Comparison of ENCODE assay signal across 9 mouse cellular contexts in genomic region chr11:77931541-77932433, GRCm38 (mm10). TPM values are rescaled to one million over a fixed set of nuclear protein-coding genes. Genes with fewer than 3 reads are reported as not detected.
A peak's percentile ranks its signal among the peaks of the same experiment; 100 is the strongest.
DNase-seq lines count a peak whose midpoint lies in the region; ATAC-seq and TF ChIP-seq lines count a peak whose summit lies in the region.
"Had no signal": no experiment of that assay in that cellular context is flagged by ENCODE, and none has a peak within 500 bp of the region (broad histone marks: within the 10 kb centered on the region; RNA-seq: fewer than 3 reads in every experiment).

No protein-coding gene starts in this region.

- H3K9ac ChIP-seq in lung, postnatal 0 days (replicated peaks; ENCODE audit: low read depth) = no peak overlapping the region
- no peak overlapping the region for H3K9ac ChIP-seq in limb, embryonic 13.5 days
- H3K9ac ChIP-seq in stomach, embryonic 15.5 days = no peak overlapping the region

- H3K27me3 ChIP-seq in cerebellum, adult 2 months (ENCODE audit: control insufficient read depth, insufficient read depth, low read length) = no peaks in the 10 kb centered on the region
- peaks cover 51% of the 10 kb centered on the region for H3K27me3 ChIP-seq in lung, postnatal 0 days (replicated peaks; ENCODE audit: insufficient read depth, low read length)
- H3K27me3 ChIP-seq in limb, embryonic 13.5 days = peaks cover 90% of the 10 kb centered on the region
- peaks cover 68% of the 10 kb centered on the region for H3K27me3 ChIP-seq in stomach, embryonic 15.5 days (replicated peaks)

- peak overlapping the region; percentile 96; the same call in 1 of the 2 replicates for H3K27ac ChIP-seq in cerebellum, adult 2 months (ENCODE audit: insufficient read depth, low read length)
- H3K27ac ChIP-seq in lung, postnatal 0 days (ENCODE audit: low read length) = no peak overlapping the region
- H3K27ac ChIP-seq in limb, embryonic 13.5 days = no peak overlapping the region
- no peak overlapping the region for H3K27ac ChIP-seq in stomach, embryonic 15.5 days

- no peak for TF ChIP-seq CTCF in cerebellum, adult 2 months (IDR thresholded peaks at IDR 0.05; ENCODE audit: borderline replicate concordance, insufficient read depth, low read depth, low read length)
- TF ChIP-seq CTCF in lung, postnatal 0 days (IDR thresholded peaks at IDR 0.05) = no peak

- peaks cover 34% of the 10 kb centered on the region for H3K4me1 ChIP-seq in cerebellum, adult 2 months (ENCODE audit: control insufficient read depth, insufficient read depth, low read length)
- H3K4me1 ChIP-seq in lung, postnatal 0 days (ENCODE audit: insufficient read depth, low read depth, low read length) = 0 out of 2 replicates have a peak, but pooled peaks cover 5% of the 10 kb centered on the region
- peaks cover 21% of the 10 kb centered on the region for H3K4me1 ChIP-seq in limb, embryonic 13.5 days
- peaks cover 10% of the 10 kb centered on the region for H3K4me1 ChIP-seq in stomach, embryonic 15.5 days

- WGBS in cerebellum, adult 2 months = 6% methylated on average over 41 of the region's 41 CpGs
- WGBS in lung, postnatal 0 days = 2% methylated on average over 38 of the region's 41 CpGs
- 1% methylated on average over 41 of the region's 41 CpGs for WGBS in limb, embryonic 13.5 days
- WGBS in stomach, embryonic 15.5 days = 2% methylated on average over 41 of the region's 41 CpGs

- no peak for ATAC-seq in lung, postnatal 0 days
- ATAC-seq in limb, embryonic 13.5 days (ENCODE audit: low FRiP score, low read depth) = no peak
- ATAC-seq in stomach, embryonic 15.5 days (ENCODE audit: insufficient read depth, low FRiP score, low read depth) = no peak

- TF ChIP-seq POLR2A in cerebellum, adult 2 months (IDR thresholded peaks at IDR 0.05; ENCODE audit: borderline replicate concordance, insufficient read depth, low read length) = no peak

- H3K4me2 ChIP-seq in lung, postnatal 0 days (replicated peaks; ENCODE audit: low read depth, low read length) = peak overlapping the region; percentile 75
- peak overlapping the region; percentile 91 for H3K4me2 ChIP-seq in limb, embryonic 13.5 days (replicated peaks)
- peak overlapping the region; percentile 91 for H3K4me2 ChIP-seq in stomach, embryonic 15.5 days

- no peak for TF ChIP-seq EP300 in lung, postnatal 0 days (IDR thresholded peaks at IDR 0.05)

- no peaks in the 10 kb centered on the region for H3K36me3 ChIP-seq in lung, postnatal 0 days (ENCODE audit: insufficient read depth, low read length)
- no peaks in the 10 kb centered on the region for H3K36me3 ChIP-seq in limb, embryonic 13.5 days
- H3K36me3 ChIP-seq in stomach, embryonic 15.5 days = no peaks in the 10 kb centered on the region

- no peaks in the 10 kb centered on the region for H3K9me3 ChIP-seq in lung, postnatal 0 days (ENCODE audit: low read length)
- H3K9me3 ChIP-seq in limb, embryonic 13.5 days = no peaks in the 10 kb centered on the region
- no peaks in the 10 kb centered on the region for H3K9me3 ChIP-seq in stomach, embryonic 15.5 days

- peak overlapping the region; percentile 76 for H3K4me3 ChIP-seq in cerebellum, adult 2 months (replicated peaks; ENCODE audit: insufficient read depth, low read depth, low read length)
- H3K4me3 ChIP-seq in lung, postnatal 0 days (ENCODE audit: low read depth, low read length) = peak overlapping the region; percentile 38
- H3K4me3 ChIP-seq in limb, embryonic 13.5 days = peak overlapping the region; percentile 53
- H3K4me3 ChIP-seq in stomach, embryonic 15.5 days (replicated peaks) = peak overlapping the region; percentile 38

- peak; percentile 37 to 56 for DNase-seq in cerebellum, adult 2 months
- no peak for DNase-seq in cerebellum, adult 11-12 months
- no peak for DNase-seq in lung, postnatal 0 days (ENCODE audit: low spot score)
- no peak for DNase-seq in lung, postnatal 14 days
- no peak for DNase-seq in right cerebral cortex, postnatal 14 days
- DNase-seq in gastrocnemius, adult 18-20 months (ENCODE audit: low spot score) = no peak
- DNase-seq: lung, postnatal 36 days had no signal

RNA-seq across cellular contexts. Expression of gene Sez6, which starts 1.2 kb away (rescaled TPM):
- polyA plus RNA-seq in cerebellum, adult 2 months (2012; rRNA removed) = 71.0 and 76.9 TPM in 2 replicates
- 0.04 and 0.06 TPM in 2 replicates for polyA plus RNA-seq in lung, postnatal 0 days (2015; fragmentation: Nextera tagmentation; extraction: Ambion mirVana)
- 0.18 and 0.60 TPM in 2 replicates for polyA plus RNA-seq in limb, embryonic 13.5 days (2015; fragmentation: Nextera tagmentation; extraction: Ambion mirVana)
- polyA plus RNA-seq in stomach, embryonic 15.5 days (2015; fragmentation: Nextera tagmentation; extraction: Ambion mirVana) = 1.7 and 1.8 TPM in 2 replicates
- total RNA-seq in gastrocnemius, adult 18-20 months (2021) = under 1 TPM; 0.12 to 0.16 TPM

RNA-seq across cellular contexts. Expression of gene Pipox, which starts 37.9 kb away (rescaled TPM):
- 6.8 and 9.0 TPM in 2 replicates for polyA plus RNA-seq in cerebellum, adult 2 months (2012; rRNA removed)
- polyA plus RNA-seq in lung, postnatal 0 days (2015; fragmentation: Nextera tagmentation; extraction: Ambion mirVana) = 0.23 and 0.40 TPM in 2 replicates
- polyA plus RNA-seq in limb, embryonic 13.5 days (2015; fragmentation: Nextera tagmentation; extraction: Ambion mirVana) = 0.66 and 1.4 TPM in 2 replicates
- 16.4 and 23.3 TPM in 2 replicates for polyA plus RNA-seq in stomach, embryonic 15.5 days (2015; fragmentation: Nextera tagmentation; extraction: Ambion mirVana)
- total RNA-seq in gastrocnemius, adult 18-20 months (2021) = not detected

RNA-seq across cellular contexts. Expression of gene Phf12, which starts 50.8 kb away (rescaled TPM):
- 50.1 and 51.9 TPM in 2 replicates for polyA plus RNA-seq in cerebellum, adult 2 months (2012; rRNA removed)
- 7.7 and 9.0 TPM in 2 replicates for polyA plus RNA-seq in lung, postnatal 0 days (2015; fragmentation: Nextera tagmentation; extraction: Ambion mirVana)
- 21.5 and 22.0 TPM in 2 replicates for polyA plus RNA-seq in limb, embryonic 13.5 days (2015; fragmentation: Nextera tagmentation; extraction: Ambion mirVana)
- 13.4 and 18.0 TPM in 2 replicates for polyA plus RNA-seq in stomach, embryonic 15.5 days (2015; fragmentation: Nextera tagmentation; extraction: Ambion mirVana)
- 10 to 100 TPM; 13.9 to 14.3 TPM for total RNA-seq in gastrocnemius, adult 18-20 months (2021)

Comparison
In these comparisons a context has a peak if more than half of its experiments do, and no peak if none do; other contexts are left out.
1. DNase-seq: peak in cerebellum, adult 2 months (2 of 2); none in cerebellum, adult 11-12 months (single experiment), lung, postnatal 0 days (single experiment), lung, postnatal 14 days (single experiment), right cerebral cortex, postnatal 14 days (single experiment) and gastrocnemius, adult 18-20 months (single experiment).
2. RNA of gene Sez6, which starts 1.2 kb away (polyA plus RNA-seq): 71.0 to 76.9 TPM in cerebellum, adult 2 months; 1.7 to 1.8 TPM in stomach, embryonic 15.5 days, 0.18 to 0.60 TPM in limb, embryonic 13.5 days and 0.04 to 0.06 TPM in lung, postnatal 0 days; every median in the first group is over 10 times any median in the second.
3. Peak in every context shown above with its lines, with median percentiles within 50 percentile points of each other: H3K4me3 ChIP-seq and H3K4me2 ChIP-seq.